Mouse (Mus musculus): ENCODE measurements around the gene Fzd10. TPM values are rescaled to one million over a fixed set of nuclear protein-coding genes. Genes with fewer than 3 reads are reported as not detected.
A peak's percentile ranks its signal among the peaks of the same experiment; 100 is the strongest.

The Fzd10 gene
- total RNA-seq (2021) = under 1 TPM; 0.54 to 0.58 TPM
- long read RNA-seq = 0 reads

DNA sequence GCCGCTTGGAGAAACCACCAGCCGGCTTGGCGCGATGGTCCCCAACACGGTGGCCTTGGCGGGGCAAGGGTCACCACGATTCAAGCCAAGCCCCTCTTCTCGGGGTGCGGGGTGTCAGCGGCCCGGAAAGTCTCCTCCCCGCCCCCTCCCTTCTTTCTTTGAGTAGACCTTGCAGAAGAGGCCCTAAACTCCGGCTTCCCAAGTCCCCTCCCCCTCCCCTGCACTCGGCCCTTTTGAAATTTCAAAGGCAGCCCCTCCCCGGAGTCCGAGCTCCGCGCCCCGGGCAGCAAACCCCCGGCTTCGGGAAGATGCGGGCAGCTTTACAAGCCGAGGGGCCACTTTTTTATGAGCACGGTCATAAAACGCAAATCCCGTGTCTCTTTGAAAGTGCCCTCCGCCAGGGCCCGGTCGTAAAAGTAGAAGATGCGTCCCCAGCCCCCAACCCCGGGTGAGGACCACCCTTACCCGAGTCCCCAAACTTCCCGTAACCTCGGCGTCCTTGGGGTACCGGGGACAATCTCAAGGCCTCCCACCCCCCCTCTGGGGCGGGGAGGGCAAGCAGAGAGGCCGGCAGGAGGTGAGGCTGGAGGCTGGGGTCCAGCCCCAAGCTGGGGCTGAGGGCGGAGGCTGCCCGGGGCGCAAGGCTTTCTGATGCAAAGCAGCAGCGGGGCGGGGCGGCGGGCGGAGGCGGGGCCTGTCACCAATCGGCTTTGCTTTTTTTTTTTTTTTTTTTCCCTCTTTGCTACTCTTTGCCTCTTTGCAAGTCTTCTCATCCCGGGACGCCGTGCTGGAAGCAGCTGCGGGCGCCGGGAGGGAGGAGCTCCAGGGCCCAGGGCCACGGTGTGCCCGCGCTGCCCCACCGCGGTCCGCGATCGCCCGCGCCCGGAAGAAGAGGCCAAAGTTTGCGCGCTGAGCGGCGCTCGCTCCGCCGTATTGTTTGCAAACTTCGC, at the start of gene Fzd10:
TSS of gene Fzd10 (plus strand) at position 773 of the 950 bp plus-strand sequence.
- peak in 1 of 2 experiments; percentile 9 for DNase-seq (ENCODE audit: low spot score in 2 of 2)

DNA sequence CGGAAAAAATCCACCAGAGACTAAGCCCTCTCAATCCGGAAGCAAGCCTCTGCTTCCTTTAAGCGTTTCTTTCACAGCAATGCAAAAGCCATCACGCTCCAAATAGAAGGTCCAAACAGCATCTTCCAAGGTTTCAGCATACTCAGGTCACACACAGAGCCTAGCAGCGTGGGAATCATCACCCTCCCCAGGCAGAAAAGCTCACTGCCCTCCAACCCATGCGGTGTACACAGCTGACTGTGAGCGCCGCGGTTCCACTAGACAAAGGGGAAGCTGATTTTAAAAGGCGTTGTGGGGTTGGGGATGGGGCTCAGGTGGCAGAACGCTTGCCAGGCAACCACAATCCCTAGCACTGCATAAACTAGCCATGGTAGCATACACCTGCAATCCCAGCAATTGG, 49.2 kb upstream of the Fzd10 start:
- no peak for DNase-seq (ENCODE audit: low spot score in 2 of 2)

DNA sequence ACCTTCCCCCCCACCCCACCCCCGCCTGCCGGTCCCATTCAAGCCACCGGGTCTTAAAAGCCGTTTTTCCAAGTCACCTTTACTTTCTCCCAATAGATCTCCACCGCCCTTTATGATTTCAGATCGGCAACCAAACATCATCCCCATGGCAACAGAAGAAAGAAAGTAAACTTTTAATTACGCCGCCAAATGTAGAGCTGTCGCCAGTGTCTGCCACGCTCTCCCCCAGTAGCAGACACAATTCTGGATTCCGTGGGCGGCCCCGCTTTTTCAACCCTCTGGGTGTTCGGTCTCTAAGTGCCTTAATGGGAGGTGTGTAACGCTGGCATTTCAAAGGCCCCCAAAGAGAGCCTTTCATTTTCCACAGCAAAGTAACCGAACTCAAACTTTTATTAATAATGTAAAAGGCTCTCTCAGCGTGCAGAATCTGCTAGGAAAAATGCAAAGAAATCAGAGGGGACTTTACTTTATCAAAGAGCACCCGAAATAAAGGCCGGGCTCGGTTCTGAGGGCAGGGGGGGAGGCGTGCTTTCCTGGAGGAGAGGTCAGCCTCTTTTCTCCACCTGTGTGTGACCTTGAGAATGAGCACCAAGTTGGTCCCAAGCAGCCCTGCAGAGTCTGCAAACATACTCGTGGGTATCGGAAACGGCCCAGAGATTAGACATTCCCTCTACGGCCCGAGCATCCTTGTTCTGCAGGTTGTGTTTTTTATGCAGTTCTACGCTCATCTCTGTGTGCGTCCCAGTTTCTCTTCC, 48.3 kb upstream of the Fzd10 start:
- DNase-seq (ENCODE audit: low spot score in 2 of 2) = peak; percentile 16 to 18

DNA sequence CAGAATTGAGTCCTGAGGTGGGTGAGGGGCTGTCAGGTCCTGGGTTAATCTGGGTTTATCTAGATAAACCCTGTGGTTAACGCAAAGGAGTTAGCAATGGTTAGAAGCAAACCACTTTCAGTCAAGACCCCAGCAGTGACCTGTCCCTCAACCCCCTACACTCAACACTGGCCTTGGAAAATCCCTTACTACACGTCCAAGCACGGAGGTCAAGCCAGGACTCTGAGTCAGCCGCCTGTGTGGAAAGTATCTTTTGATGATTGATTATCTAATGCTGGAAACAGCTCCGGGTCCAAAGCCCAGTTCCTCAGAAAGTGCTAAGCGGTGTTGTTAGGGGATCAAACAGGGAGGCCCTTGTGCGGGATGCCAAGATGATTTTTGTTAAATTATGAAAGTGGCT, 42.5 kb upstream of the Fzd10 start:
- DNase-seq (ENCODE audit: low spot score in 2 of 2) = no peak

DNA sequence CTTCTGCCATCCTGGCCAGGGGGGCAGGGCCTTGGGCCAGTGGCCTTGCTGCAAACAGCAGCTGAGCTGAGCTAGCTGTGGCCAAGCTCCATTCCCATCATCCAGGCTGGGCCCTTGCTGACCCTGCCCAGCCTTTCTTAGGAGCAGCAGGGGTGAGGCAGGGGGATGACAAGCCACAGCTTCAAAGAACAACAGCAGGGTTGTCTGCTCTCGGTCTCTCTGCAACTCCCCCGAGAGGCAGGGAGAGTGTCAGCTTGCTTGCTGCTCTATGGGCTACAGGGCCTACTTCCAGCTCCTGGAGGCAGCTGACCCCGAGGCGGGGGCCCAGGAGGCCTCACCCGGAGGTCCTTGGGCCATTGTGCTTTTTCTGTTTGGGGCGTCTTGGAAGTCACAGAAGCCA, 33.3 kb upstream of the Fzd10 start:
- DNase-seq (ENCODE audit: low spot score in 2 of 2) = no peak

DNA sequence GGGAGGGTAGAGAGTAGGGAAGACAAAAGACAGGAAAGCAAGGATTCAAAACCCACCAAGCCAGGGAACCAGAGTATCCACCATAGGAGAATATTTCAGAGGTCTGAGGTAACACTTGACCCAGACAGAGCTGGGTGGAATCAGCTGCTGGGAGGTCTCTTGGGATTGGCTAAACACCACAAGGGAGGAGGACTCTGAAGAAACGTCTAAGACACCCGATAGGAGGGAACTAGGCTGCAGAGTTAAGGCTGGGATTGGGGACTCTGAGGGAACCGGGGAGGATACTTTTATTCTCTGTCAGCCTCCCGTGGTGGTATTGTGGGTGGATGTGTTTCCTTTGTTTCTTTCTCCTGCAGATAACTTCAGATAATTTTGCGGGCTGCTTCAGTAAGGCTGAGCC, 31.7 kb upstream of the Fzd10 start:
- no peak for DNase-seq (ENCODE audit: low spot score in 2 of 2)

DNA sequence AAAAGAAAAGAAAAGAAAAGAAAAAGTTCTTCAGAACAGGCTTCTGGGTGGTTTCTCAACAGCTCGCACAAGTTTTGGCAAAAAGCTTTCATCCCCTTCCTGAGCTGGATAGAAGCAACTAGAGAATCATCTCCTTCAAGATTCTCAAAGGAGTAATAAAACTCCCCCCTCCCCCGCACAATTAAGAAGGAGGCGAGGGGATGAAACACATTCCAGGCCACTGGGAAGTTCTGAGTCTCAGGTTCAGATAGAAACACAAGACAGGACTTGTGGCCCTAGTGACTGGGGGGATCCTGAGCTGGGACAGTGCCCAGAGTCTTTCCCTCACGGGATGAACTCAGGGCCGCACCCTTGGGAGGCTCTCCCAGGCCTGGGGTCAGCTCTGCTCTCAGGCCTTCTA, 30.6 kb upstream of the Fzd10 start:
- no peak for DNase-seq (ENCODE audit: low spot score in 2 of 2)

DNA sequence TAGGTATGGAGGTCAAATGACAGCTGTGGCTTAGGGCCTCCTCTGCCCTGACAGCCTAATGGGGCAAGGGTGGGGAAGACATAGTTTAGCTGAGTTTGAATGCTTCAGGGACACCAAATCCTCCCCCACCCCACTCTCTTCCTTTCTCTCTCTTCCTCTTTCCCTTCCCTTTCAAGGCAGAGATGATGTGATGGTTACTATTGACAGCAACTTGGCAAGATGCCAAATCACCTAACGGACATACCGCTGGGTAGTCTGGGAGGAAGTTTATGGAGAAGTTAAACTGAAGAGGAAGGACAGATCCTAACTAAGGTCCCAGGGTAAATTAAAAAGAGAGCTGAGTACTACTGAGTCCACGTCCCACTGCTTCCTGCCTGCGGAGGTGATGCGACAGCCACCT, 29.8 kb upstream of the Fzd10 start:
- DNase-seq (ENCODE audit: low spot score in 2 of 2) = no peak

DNA sequence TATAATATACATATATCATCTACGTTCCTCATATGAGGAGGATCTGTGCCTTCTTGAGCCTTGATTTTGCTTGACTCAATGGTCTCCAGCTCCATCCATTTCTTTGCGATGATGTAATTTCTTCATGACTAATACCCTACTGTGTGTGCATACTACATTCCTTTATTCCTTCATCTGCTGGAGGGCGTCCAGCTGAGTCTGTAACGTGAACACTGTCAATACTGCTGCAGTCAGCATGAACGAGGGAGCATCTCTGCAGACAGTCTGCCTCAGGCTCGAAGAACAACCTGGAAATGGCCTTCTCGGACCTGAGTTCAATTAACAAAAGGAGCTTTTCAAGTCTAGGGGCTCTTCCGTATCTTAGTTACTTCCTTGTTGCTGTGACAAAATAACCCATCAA, 28.9 kb upstream of the Fzd10 start:
- DNase-seq (ENCODE audit: low spot score in 2 of 2) = no peak

DNA sequence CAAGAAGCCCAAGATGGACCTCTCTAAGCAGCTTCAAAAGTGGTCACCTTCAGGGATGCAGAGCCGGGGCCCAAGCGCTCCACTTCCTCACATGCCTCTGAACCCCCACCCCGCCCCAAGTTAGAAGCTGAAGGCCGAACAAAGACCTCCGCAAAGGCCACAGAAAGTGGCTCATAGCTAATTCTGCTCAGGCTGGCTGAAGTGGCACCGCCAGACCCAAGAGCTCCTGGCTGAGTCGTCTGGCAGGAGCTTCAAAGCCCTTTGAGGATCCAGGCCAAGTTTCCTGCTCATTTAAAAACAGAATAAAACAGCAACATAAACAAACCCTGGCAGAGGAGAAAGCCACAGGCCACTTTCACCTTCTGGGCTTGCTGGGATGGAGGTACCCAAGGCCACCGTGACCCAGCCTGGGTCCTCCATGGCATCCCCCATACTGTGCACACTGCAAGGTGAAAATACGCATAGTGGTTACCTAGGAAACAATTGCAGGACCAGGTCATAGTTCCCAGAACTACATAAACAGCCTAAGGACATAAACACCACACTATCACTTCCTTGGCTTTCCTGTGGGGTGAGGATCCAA, 24.6 kb upstream of the Fzd10 start:
- peak in 1 of 2 experiments; percentile 36 for DNase-seq (ENCODE audit: low spot score in 2 of 2)

DNA sequence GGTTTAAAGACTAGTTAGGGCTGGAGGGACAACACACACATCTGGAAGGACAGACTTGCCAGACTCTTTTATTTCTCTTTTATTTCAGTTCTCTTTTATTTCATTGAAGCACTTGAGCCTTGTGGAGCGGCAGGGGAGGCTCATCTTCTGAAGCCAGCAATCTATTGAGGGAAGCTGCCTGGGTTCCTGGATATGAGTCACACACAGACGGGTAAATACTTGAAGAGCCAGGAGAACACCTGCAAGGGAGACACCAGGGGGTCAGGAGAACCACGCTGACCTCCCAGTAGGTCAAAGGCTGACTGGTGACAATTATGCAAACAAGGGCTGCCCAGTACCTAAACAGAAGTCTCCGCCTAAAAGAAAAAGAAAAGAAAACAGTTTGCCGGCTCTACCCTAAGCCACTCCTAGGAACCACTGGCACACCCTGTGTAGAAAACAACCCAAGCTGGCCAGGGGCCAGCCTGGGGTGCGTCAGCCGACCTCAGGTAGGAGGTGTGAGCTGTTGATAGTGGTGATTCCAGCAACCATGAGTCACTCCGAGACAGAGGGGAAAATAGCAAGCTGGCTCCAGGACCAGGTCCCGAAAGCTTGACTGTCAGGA, 21.5 kb upstream of the Fzd10 start:
- no peak for DNase-seq (ENCODE audit: low spot score in 2 of 2)

DNA sequence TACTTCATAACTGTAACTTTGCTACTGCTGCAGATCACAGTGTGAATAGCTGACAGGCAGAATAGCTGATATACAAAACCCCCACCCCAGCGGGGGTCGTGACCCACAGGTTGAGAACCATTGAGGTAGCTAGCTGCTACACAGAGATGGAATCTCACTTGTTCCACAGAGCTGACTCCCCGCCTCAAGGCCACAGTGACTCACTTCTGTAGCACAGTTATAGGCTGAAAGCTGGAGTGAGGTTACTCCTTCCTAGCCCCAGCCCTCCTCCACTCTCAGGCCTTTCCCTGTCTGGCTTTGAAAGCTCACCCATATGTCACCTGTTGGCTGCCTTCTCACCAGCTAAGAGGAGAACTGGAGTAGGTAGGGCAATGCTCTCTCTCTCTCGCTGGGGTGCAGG, 19.7 kb upstream of the Fzd10 start:
- no peak for DNase-seq (ENCODE audit: low spot score in 2 of 2)

DNA sequence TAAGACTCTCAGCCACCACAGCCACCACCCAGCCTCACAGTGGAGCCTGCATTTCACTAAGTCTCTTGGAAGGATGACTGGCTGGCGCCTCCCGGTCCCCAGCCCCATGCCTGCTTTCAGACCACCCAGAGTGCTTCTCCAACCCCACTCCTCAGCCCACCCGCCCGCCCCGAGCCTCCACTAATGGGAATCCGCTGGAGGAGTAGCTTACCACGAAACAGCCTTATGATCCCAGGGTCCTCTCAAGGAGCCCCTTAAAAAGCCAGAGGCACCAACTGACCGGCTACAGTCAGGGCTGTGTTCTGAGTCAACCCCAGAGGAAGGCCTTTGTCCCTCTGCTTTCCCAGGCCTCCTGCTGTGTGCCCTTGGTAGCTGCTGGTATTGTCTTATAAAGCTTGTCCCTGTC, 19.1 kb upstream of the Fzd10 start:
- no peak for DNase-seq (ENCODE audit: low spot score in 2 of 2)

DNA sequence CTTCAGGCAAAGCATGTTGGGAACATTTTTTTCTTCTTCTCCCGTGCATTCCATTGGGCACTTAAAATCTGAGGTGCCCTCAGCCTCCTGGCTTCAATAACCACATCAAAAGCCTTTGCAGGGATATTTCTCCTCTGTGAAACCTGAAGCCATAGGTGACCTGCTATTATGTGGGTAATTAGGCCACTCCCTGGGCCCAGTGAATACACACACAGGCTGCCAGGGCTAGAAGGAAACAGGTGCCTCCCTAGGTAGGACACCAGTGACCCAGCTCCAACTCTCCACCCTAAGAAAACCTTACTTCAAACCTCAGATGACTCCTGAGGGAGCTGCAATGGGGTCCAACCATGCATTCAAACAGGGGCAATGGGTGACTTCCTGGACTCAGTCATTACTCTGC, 11.4 kb upstream of the Fzd10 start:
- no peak for DNase-seq (ENCODE audit: low spot score in 2 of 2)

DNA sequence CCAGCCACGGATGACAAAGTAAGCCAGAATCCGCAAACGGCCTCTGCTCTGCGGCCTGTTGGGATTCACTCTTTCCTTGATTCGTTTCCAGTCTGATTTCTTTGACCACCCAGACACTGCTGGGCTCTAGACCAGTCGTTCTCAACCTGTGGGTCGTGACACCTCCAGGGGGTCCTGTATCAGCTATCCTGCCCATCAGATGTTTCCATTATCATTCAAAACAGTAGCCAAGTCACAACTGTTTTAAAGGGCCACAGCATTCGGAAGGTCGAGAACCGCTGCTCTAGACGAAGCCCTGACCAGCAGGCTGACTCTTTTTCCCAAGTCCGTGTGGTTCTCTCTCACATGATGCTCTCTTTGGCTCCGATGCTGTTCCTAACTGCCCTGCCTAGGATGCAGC, 7.2 kb upstream of the Fzd10 start:
- DNase-seq (ENCODE audit: low spot score in 2 of 2) = no peak

DNA sequence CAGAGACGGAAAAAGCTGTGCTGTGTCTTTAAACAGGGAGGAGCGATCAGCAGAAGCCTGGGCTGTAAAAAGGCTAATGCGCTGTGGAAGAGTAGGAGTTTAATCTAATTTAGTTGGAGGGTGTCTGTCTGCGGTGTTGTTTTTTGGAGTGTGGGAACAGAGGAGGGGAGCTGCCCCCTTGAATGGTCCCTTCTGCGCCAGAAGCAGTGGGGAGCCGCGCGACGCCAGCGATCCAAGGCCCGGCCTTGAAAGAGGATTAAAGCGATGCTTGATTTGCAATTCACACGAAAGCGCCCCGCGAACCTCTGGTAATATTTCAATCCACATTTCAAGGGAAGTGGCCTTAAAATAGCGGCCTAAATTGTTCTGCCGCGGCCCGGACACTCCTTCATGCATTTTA, 3.8 kb upstream of the Fzd10 start:
- DNase-seq (ENCODE audit: low spot score in 2 of 2) = peak in 1 of 2 experiments; percentile 22

DNA sequence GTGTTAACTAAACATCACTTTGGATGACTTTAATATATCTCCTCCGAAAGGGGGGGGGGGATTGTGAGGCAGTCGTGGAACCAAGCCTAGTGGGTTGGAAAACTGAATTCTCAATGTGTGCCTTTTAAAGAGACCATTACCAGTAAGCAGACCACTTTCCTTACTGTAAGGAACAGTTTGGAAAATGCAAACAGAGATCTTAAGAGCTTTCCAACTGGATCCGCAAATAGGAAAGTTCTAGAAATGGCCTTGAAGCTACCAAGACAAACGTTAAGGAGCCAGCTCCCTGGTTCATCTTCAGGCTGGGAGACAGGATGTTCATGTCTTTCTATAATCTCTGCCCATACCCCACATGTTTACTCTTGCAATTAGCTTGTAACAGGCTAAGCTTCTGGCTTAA, 3.3 kb upstream of the Fzd10 start:
- DNase-seq (ENCODE audit: low spot score in 2 of 2) = no peak

DNA sequence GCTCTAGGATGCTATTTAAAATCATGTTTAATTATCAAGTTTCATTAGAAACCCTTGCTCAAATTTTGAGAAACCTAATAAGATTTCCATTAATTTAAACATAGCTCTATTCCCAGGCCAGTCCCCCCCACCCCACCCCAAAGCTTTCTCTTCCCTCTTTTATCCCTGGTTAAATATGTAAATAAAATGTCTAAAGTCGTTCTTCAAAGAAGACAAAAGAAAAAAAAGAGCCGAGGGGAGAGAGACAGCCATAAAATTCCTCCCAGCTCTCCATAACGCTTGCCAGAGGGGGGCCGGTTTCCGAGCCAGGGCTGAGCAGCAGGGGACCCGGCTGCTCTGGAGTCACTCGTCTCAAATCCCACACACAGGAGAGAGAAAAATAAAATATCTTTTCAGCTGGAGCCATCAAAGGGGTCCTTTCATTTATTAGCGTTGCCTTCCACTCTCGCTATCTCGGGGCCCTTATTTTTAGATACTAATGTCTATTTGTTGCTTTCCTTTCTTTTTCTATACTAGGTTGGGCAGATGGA, 2.4 kb upstream of the Fzd10 start:
- no peak for DNase-seq (ENCODE audit: low spot score in 2 of 2)

DNA sequence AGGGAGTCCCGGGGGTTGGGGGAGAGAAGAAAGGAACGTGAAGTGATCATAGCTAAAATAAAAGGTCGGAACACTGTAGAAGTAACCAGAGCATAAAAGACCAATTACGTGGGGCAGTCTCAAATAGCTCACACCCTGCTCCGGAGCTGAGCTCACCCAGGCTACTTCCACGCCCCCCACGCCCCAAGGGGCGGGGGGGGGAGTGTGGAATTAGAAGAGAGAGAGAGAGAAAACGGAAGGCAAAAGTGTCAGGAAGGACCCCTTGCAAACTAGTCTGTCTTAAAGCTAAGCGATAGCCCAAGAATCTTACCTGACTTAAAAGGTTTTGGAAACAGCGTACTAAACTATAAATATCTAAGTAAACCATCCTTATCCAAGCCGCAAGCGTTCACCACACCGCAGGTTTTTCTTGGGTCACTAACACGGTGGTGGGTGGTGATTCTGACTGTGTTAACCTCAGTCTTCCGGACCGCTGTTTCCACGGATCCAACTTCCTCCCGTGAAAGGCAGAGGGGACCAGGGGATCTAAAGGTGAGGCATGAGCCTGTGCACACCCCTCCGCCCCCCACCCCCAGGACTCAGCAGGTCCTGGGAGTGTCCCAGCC, 1.8 kb upstream of the Fzd10 start:
- DNase-seq (ENCODE audit: low spot score in 2 of 2) = no peak

DNA sequence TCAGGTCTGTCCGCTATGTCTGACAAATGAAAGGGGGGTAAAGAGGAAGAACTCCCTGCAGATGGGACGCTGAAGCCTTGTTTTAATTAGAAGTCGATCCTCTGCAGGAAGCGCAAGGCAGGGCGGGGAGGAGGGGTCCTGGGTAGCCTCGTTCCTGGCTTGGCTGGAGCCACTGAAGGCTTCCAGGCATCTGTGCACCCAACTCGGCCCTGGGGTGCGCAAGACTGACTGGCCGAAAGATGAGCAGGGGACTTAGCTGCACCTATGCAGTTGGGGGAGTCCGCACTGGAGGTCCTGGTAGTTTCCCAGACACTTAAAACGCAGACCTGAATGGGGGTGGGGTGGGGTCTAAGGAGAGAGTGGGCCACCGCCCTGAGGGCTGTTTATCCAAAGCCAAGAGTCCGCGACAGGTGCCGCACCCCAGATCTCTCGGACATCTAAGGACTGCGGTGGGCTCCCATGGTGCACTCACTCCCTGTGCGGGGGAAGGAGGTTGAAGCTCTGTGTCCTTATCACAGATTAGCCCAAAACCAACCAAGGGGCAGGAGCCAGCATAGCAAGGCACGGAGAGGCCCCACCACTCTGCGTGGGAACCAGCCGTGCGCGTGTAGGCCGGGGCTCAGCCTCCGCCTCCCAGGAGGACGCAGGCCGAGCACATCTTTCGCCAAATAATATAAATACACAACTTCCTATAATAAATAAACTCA, 1.1 kb upstream of the Fzd10 start:
- no peak for DNase-seq (ENCODE audit: low spot score in 2 of 2)
